Mouse (Mus musculus) activated CD4-positive, CD25-positive, alpha-beta regulatory T cell, adult 4 months (primary cell): Measurements from ENCODE around the gene Pigw. TPM values are rescaled to one million over a fixed set of nuclear protein-coding genes. Genes with fewer than 3 reads are reported as not detected.

Source experiments
- ATAC-seq: one replicate; pipeline ENCODE4 v1.8.0; 2017
- polyA plus RNA-seq, 2 experiments: library from polyadenylated mRNA; unstranded; fragments of 100-300 nt; shearing (Covaris generic); gene quantifications; one replicate each; pipeline ENCODE4 v1.2.1; 2017

Pigw gene
- polyA plus RNA-seq = 1 to 10 TPM; 1.5 to 3.2 TPM

DNA sequence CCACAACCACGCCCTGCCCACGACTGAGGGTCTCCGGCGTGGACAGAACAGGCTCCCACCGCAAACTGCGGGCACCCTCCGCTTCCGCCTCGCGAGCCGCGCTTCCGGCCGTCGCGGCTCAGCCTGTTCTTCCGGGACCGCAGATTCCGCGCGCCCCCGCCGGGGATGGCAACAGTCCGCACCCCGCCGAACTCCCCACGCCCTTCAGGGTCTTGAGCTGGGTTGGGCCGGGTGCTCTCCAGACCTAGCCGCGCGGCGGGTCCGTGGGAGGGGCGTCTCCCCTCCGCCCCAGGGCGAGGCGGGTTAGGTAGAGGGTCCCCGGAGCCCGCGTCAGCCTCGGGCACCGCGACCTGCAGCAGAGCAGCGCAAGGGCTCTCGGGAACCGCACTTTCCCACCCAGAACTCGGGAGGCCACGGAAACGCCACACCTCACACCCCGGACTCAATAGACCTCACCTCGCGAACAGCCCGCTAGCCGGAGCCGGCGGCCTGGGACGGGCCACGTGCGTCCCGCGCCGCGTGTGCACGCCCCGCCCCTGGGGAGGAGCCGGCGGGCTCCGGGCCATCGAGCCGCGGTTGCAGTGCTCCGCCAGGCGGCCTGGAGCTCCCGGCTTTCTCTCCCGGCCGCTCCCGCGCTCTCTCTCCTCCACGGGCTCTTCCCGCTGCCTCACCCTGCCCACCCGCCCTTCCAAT, at the start of gene Pigw, which contains the start of gene Myo19:
TSS of gene Pigw (minus strand) at position 514 of the 693 bp plus-strand sequence.
TSS of gene Myo19 (plus strand) at position 377 of the 693 bp plus-strand sequence.
- ATAC-seq = peak; percentile 84

DNA sequence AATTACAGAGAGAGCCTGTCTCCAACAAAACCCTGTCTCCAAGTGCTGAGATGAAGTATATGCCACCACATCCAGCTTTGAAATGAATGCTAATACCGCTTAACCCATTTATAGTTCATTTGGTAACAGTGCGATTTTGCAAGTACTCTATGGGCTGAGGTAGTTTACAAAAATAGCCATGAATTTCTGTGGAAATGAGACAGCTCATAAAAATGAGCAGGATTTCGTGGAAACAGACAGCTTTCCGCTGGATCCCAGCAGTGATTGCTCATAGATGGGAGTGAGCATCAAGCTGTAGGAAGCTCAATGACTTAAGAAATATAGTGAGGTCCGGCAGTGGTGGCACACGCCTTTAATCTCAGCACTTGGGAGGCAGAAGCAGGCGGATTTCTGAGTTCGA, 40.9 kb upstream of the Pigw start:
- no peak for ATAC-seq

GRCm38 (mm10) chr11:84919951-84920350, 39.9 kb upstream of the Pigw start:
- ATAC-seq = no peak

DNA sequence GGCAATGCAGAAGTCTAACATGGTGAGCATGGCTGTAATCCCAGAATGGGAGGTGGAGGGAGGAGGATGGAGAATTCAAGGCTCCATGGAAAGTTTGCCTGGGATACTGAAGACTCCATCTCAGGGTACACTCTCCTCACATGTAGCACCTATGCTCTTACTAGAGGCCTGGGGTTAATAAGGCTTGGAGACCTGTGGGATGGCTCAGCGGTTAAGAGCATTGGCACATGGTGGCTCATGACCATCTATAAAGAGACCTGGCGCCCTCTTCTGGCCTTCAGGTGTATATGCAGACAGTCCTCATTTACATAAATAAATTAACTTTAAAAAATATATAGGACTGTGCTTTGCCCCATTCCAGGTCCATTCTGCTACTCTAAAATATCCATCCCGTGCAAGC, 39.2 kb upstream of the Pigw start:
- ATAC-seq = peak; percentile 22

DNA sequence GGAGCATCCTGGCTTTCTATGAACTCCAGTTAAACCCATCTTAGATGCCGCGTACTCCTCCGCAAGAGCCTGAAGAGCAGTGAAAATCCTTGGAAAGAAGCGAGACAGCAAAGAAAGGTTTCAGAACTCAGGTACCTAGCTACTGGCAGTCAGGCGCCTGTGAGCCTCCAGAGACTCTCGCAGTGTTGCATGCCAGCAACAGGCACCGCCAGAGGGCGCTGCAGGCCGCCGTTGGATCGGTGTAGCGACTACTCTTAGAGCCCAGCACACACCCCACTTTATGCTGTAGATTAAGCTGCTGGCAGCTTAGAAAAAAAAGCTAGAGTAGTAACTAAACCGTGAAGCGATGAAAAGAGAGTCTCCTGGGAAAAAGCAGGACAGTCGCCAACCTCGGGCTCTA, 38.3 kb upstream of the Pigw start:
- peak; percentile 27 for ATAC-seq

- ATAC-seq = no peak
Measured at GRCm38 (mm10) chr11:84916703-84917300, 36.7 kb upstream of the Pigw start.

DNA sequence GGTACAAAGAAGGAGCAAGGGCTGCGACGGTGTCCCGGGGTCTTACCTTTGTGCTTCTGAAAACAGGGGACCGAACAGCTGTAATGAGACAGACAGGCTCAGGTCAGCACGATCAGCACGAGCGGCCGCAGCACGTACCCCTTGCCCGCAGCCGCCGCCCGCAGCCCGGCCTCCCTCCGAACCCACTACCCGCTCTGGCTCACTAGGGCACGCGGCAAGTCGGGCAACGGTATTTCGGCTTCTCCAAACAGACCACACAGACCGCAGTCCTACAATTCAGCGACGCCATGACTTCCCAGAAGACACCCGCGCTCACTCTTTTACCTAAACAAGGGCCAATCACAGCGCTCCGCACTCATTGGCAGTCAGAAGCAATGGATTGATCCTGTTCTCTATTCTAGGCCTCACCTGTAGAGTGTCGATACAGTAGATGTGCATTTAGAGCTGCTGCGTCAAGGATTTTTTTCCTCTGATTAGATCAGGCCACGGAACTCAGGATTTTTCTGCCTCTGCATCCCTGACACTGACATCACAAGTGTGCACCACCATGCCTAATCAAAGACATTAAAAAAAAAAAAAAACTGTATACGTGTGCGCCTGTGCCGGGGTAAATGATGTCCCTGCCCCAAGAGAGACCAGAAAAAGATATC, 36.1 kb upstream of the Pigw start, which contains the start of gene Znhit3:
TSS of gene Znhit3 (minus strand) at position 314 of the 650 bp plus-strand sequence.
- ATAC-seq = peak; percentile 95

DNA sequence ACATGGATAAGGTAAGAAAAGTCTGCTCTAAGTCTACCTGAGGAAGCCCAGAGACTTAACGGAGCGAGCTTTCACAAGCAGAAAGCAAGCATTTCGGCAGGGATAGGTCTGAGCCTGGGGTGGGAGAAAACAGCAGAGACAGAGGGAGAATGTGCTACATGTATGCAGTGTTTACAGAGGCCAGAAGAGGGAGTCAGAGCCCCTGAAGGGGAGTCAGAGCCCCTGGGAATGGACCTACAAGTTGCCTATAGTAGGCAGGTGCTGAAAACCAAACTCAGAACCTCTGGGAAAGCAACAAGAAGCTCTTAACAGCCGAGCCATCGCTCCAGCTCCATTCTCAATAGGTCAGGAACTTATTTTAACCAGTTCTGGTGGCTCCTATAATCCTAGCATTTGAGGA, 34.6 kb upstream of the Pigw start:
- no peak for ATAC-seq

DNA sequence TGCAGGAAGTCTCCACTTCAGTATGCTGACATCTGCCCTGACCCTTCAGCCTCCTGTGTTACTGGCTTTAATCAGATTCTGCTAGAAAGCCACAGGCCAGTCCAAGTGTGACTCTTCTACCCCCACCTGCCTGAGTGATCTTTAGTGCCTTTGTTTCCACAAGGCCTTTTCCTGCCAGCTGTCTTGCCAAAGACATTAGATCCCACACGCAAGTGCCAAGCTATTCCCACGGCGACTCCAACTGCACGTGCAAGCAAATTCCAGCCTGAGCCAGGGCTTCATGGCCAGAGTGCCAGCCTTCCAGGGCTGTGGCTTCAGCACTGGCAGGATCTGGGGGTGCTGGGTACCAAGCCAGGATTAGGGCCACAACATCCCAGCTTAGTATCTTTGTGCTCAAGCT, 30.3 kb upstream of the Pigw start:
- ATAC-seq = no peak

DNA sequence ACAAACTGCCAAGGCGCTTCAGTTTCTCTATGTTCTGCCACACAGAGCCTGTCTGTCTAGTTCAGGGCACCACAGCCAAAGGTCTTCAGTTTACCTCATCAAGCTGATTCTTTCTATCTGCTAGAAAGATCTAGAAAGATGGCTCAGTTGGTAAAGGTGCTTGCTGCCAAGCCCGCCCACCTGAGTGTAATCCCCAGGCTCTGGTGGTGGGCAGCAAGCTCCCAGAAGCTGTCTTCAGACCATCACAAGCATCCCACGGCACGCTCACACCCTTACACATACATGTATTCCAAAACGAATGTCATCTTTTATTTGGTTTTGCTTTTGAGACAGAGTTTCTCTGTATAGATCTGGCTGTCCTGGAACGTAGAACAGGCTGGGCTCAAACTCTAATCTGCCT, 28.4 kb upstream of the Pigw start:
- ATAC-seq = no peak

DNA sequence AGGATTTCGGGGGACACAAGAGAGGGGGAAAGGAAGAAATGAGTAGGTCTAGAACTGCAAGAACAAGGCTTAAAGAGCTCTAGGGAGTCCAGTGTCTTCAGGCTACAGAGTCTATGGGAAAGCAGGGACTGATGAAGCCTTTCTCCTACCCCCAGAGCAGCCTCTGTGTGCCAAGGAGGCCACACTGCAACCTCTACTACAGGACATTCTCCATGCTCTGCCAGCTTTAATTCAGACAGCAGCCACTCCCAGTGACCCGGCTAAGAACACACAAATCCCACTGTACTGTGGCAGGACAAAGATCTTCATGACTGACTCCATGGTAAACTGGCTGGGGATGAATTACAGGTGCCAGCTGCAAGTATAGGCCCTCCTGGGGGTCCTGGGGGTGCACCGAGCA, 27.0 kb upstream of the Pigw start:
- ATAC-seq = no peak

DNA sequence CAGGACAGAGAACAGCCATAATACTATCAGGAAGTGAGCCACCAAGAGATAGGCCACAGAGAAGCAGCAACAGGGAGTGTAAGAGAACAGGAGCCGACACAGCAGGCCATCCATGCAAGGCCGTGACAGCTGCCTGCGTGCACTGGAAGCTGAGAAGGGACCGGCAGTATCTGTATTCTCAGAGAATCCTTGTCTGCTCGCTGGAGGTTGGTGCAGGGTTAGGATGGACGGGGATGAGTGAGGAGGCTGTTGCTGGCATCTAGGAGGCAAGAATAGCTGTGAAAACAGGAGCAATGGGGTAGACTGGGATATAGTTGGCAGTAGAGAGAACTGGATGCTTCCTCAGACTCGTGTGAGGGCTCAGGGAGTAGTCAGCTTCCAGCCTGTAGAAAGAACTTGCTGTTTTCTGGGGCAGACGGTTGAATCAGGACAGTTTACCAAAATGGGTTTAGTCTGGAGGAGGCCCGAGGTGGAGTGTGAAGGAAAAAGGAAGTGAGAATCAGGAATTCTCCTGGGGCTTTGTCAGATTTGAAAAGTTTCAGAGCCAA, 24.6 kb upstream of the Pigw start:
- ATAC-seq = no peak

DNA sequence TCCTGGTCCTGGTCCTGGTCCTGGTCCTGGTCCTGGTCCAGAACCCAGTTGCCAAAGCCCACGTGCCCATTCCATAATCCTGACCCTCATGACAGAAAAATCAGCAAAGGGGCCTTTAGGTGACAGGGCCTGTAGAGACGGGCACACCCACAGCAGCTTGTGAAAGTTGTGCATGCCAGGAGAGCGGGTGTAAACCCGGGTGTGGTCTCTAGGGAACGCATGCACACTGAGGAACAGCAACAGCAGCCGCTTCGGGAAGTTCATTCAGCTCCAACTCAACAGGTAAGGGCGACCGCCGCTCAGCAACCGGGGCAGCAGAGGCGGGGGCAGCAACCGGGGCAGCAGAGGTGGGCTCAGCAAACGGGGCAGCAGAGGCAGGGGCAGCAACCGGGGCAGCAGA, 13.0 kb upstream of the Pigw start:
- ATAC-seq = no peak

DNA sequence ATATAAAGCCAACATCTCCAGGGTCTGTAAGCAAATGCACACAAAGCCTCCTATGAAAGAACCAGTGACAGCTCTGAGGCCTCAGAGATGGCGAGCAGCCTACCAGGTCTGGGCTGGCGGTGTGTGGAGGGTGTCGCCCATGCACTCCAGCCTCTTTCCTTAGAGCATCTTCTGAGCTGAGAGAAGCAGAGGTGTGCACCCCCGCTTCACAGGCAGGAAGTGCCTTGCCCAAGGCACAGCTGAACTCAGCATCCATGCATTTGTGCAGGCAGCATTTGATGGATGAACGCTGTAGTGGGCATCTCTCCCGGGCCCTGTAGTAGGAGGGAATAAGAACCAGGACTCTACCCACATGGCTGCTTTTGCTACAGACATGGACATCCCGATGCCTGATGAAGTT, 11.6 kb upstream of the Pigw start:
- no peak for ATAC-seq

DNA sequence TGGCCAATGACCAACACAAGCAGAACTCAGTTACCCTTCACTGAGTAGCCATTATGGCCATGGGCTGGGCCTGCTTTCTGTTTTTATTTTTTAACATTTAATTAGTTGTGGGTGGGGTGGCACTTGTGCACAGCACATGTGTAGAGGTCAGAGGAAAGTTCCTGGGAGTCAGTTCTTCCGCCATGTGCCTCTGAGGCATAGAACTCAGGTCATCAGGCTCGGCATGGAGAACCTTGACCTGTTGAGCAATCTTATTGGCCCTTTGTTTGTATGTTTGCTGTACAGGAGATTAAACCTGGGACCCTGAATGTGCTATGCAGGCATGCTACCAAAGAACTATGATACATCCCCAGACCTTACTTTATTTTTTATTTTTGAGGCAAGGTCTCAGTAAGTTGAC, 9.4 kb upstream of the Pigw start:
- ATAC-seq = no peak

GRCm38 (mm10) chr11:84888025-84888424, 7.9 kb upstream of the Pigw start:
- no peak for ATAC-seq

DNA sequence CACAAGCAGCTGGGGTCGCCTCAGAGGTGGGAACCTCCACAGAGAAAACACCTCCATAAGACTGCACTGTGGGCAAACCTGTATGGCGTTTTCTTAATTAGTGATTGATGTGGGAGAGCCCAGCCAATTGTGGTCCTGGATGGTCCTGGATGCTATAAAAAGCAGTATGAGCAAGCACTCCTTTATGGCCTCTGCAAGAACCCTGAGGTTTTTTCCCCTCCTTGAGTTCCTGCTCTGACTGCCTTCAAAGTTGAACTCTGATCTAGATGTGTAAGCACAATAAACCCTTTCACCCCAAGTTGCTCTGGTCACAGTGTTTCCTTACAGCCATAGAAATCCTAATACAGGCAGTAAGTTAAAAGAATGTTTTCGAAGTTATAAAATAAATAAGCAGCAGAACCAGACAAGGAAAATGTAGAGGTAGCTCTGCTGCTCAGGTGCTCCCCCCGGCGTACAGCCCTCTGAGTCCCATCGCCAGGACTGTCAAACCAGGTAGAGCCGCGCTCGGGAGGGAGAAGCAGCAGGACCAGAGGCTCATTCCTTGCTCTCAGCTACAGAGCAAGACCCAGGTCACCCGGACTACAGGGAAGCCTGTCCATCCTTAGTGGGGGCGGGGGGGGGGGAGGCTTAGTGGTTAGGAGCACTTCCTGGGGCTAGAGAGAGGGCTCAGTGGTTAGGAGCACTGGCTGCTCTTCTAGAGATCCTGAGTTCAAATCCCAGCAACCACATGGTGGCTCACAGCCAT, 6.9 kb upstream of the Pigw start:
- ATAC-seq = no peak

- ATAC-seq = no peak
Measured at GRCm38 (mm10) chr11:84886236-84886635, 6.2 kb upstream of the Pigw start.

- ATAC-seq = no peak
Measured at GRCm38 (mm10) chr11:84885238-84885637, 5.2 kb upstream of the Pigw start.

GRCm38 (mm10) chr11:84882346-84882745, 2.3 kb upstream of the Pigw start:
- no peak for ATAC-seq

DNA sequence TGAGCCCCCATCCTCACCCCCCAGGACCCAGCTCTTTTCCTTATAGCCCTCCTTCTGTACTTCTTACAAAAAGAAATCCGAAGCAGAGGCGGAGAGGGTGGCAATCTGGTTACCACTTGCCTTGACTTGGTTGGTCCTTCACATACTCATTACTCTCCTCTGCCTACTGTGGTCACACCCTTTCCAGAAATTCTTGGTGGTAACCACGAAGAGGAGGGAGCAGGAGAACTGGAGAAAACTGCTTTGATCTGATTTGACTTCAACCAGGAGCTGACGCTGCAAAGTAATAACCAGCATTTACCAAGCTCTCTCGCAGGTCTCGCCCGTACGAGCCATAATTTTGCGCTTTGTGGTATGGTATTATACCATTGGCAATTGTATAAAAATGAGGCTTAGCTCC, 886 bp upstream of the Pigw start:
- no peak for ATAC-seq

GRCm38 (mm10) chr11:84880465-84880961, 428 bp upstream of the Pigw start:
- peak; percentile 14 for ATAC-seq
